Mouse (Mus musculus) heart, postnatal 14 days (tissue): ENCODE data around the gene Obp2a. TPM values are rescaled to one million over a fixed set of nuclear protein-coding genes. Genes with fewer than 3 reads are reported as not detected.
A peak's percentile ranks its signal among the peaks of the same experiment; 100 is the strongest.
"Not testable (repeated sequence)": the region's sequence is repeated elsewhere in the genome, so short reads cannot be mapped to it uniquely, and the experiment has no call there.

Experiments
- DNase-seq, 2 experiments: peaks; one replicate each; pipeline ENCODE4 v3.0.0; 2021 to 2022
- intact Hi-C: fragments of 180-260 bp; cut with DNase I; formaldehyde crosslinking; loops from one replicate; pipeline ENCODE4 v1.15.1; 2025
- long read RNA-seq, 2 experiments: library from polyadenylated mRNA; stranded (forward); transcript quantifications; one replicate each; pipeline ENCODE4 v2.0.0; 2021
- total RNA-seq, 2 experiments: library from RNA; stranded (reverse); gene quantifications; 2 replicates each; pipeline ENCODE4 v1.2.3; 2021

Obp2a gene
- total RNA-seq: not detected
- long read RNA-seq, experiment 1: 0 reads
- long read RNA-seq, experiment 2: 0 reads

GRCm38 (mm10) chr2:25699743-25700142 is at the start of gene Obp2a:
Obp2a (plus strand) TSS chr2:25700043.
- intact Hi-C loops, DNase-seq: not testable (repeated sequence)

GRCm38 (mm10) chr2:25652902-25653301 is 46.9 kb upstream of the Obp2a start, which contains the start of gene Lcn8:
Lcn8 (plus strand) TSS chr2:25653120.
- no peak for DNase-seq
- intact Hi-C loops: no loop called here

GRCm38 (mm10) chr2:25654502-25654901 is 45.3 kb upstream of the Obp2a start:
- intact Hi-C loops: no loop called here
- DNase-seq: no peak

- peak; percentile 39 to 65 for DNase-seq
Observed at GRCm38 (mm10) chr2:25656691-25657090, 43.2 kb upstream of the Obp2a start.

GRCm38 (mm10) chr2:25657246-25657645 is 42.6 kb upstream of the Obp2a start:
- intact Hi-C loops: no loop called here
- DNase-seq: peak in 1 of 2 experiments; percentile 26

More at GRCm38 (mm10) chr2:25656691-25657090, 43.2 kb upstream of the Obp2a start:
- intact Hi-C loops: no loop called here

- no peak for DNase-seq
- intact Hi-C loops: no loop called here
Observed at GRCm38 (mm10) chr2:25657652-25658051, 42.2 kb upstream of the Obp2a start, which contains the start of gene Lcn5. Lcn5 (plus strand) TSS chr2:25657952.

- DNase-seq: peak in 1 of 2 experiments; percentile 19
- intact Hi-C loops: no loop called here
Observed at GRCm38 (mm10) chr2:25660279-25660678, 39.6 kb upstream of the Obp2a start.

- intact Hi-C loops: no loop called here
- no peak for DNase-seq
Observed at GRCm38 (mm10) chr2:25661245-25661970, 38.4 kb upstream of the Obp2a start.

GRCm38 (mm10) chr2:25663511-25663910 is 36.3 kb upstream of the Obp2a start:
- DNase-seq: peak; percentile 45 to 70

GRCm38 (mm10) chr2:25664125-25664524 is 35.7 kb upstream of the Obp2a start:
- no peak for DNase-seq

More at GRCm38 (mm10) chr2:25663511-25663910, 36.3 kb upstream of the Obp2a start:
- intact Hi-C loops: no loop called here

GRCm38 (mm10) chr2:25666516-25666915 is 33.3 kb upstream of the Obp2a start:
- DNase-seq: no peak
- intact Hi-C loops: no loop called here

More at GRCm38 (mm10) chr2:25664125-25664524, 35.7 kb upstream of the Obp2a start:
- intact Hi-C loops: no loop called here

- intact Hi-C loops: no loop called here
Observed at GRCm38 (mm10) chr2:25676486-25676885, 23.4 kb upstream of the Obp2a start, which contains the start of gene Lcn6. Lcn6 (plus strand) TSS chr2:25676786.

GRCm38 (mm10) chr2:25679559-25679958 is 20.3 kb upstream of the Obp2a start:
- intact Hi-C loops: no loop called here
- no peak for DNase-seq

More at GRCm38 (mm10) chr2:25676486-25676885, 23.4 kb upstream of the Obp2a start, which contains the start of gene Lcn6:
- DNase-seq: no peak

GRCm38 (mm10) chr2:25682426-25682825 is 17.4 kb upstream of the Obp2a start, which contains the start of gene Lcn10:
Lcn10 (plus strand) TSS chr2:25682726.
- intact Hi-C loops: no loop called here
- DNase-seq: no peak

- intact Hi-C loops: no loop called here
- no peak for DNase-seq
Observed at GRCm38 (mm10) chr2:25686941-25687340, 12.9 kb upstream of the Obp2a start.

- intact Hi-C loops: no loop called here
- peak; percentile 62 to 81 for DNase-seq
Observed at GRCm38 (mm10) chr2:25694605-25695004, 5.2 kb upstream of the Obp2a start.

- intact Hi-C loops: no loop called here
- DNase-seq: no peak
Observed at GRCm38 (mm10) chr2:25696951-25697350, 2.9 kb upstream of the Obp2a start.

GRCm38 (mm10) chr2:25698696-25699095 is 1.1 kb upstream of the Obp2a start:
- intact Hi-C loops: loop anchor here (1.0 kb wide), 1 partner anchor 54 kb away; no protein-coding TSS in a partner anchor
- no peak for DNase-seq

- DNase-seq: peak in 1 of 2 experiments; percentile 7
- intact Hi-C loops: no loop called here
Observed at GRCm38 (mm10) chr2:25701001-25701400, 1.2 kb downstream of the Obp2a start.

GRCm38 (mm10) chr2:25703706-25704105 is 3.9 kb downstream of the Obp2a start:
- no peak for DNase-seq
- intact Hi-C loops: no loop called here

GRCm38 (mm10) chr2:25706643-25707481 is 7.0 kb downstream of the Obp2a start, which contains the start of gene Bmyc:
Bmyc (plus strand) TSS chr2:25706739.
- intact Hi-C loops: no loop called here
- peak; percentile 77 to 78 for DNase-seq
